Mouse (Mus musculus): ENCODE measurements around the gene Cib4.

The Cib4 gene

DNA sequence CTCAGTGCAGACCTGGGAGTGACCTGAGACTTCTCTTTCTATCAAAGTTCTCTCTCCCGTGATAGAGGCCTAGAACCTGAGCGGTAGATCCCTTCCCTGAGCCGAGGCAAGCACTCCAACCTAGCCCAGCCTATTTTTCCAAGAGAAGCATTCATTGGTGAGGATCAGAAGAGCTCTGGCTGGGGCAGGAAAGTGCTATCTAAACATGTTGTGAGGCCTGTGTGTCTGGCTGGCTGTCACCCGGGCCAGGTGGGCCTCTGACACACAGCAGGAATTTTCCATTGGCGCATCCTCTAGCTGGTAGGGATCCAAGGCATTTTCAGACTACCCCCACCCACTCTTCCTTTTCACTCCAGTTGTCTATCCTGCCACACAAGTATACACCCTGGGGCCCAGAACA lies 26.2 kb upstream of the Cib4 start:
- DNase-seq (ENCODE audit: low read depth, low spot score), result no peak

DNA sequence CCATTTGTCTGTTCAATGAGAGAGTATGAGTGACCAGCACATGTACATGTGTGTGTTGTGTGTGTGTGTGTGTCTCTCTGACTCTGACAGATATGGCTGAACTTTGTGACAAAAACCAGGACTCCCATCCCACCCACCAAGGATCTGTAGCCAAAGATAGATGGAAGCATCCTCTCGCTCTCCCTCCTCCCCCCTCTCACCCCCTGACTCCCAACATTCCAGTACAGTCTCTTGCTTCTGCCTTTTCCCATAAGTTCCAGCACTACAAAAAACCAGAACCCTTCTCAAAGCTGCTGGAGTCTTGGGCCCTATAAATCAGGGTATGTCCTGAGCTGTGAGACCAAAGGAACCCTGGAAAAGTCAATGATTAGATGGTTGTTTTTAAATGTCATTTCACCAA lies 22.8 kb upstream of the Cib4 start:
- no peak for DNase-seq (ENCODE audit: low read depth, low spot score)

DNA sequence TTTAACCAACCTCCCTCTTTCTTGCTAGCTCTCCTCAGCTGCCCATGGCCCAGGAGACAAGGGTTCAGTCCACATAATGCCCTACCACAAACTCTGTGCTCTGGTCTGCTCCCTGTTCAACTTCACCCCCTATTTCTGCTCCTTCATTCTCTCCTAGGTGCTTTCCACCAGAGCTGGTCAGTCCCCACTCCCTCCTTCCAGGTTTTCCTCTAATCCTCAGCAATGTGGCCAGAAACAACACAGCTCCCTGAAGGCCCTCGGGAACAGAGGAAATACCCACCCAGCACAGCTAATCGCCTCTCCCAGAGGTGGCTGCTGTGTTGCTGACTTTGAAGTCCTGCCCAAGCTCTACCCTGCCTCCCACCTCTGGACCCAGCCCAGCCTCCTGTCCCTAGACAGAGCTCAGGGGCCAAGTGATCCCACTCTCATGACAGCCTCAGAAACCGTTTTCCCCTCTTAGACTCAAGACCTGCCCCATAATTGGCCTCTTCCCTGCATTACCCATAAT lies 14.4 kb upstream of the Cib4 start:
- no peak for DNase-seq (ENCODE audit: low read depth, low spot score)

DNA sequence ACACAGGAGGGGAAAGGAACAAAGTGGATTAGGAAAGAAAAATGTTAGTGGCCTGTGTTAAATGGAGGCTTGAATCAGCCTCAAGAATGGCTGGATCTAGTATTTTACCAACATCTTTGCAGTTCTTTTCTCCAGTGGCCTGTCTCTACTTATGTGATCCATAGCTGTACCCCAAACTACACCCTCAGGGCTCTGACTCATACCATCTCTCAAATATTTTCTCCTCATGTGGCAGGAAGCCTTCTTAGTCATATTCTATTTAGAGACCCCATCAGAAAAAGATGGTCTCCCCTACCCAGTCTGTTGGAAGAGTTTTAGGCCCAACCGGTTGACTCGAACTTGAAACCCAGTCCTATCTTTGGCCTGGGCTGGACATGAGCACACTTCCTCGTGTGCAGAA lies 13.8 kb upstream of the Cib4 start:
- no peak for DNase-seq (ENCODE audit: low read depth, low spot score)

DNA sequence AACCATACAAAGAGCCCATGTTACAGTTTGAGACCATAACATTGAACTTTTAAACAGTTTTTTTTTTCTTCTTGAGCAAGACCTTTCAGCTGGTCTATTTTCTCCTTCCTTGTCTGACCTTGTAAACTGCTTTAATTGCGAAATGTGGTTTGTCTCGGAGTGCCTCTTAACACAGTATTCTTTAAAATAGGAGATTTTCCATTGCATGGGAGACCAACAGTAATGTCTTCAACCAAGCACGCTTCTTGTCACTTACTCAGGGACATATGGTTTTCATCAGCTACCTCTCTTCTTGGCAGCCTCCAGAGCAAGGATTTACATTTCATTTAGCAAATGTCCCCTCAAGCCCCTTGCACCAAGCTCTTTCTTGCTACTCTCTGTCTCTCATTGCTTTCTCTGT lies 10.6 kb upstream of the Cib4 start:
- no peak for DNase-seq (ENCODE audit: low read depth, low spot score)

DNA sequence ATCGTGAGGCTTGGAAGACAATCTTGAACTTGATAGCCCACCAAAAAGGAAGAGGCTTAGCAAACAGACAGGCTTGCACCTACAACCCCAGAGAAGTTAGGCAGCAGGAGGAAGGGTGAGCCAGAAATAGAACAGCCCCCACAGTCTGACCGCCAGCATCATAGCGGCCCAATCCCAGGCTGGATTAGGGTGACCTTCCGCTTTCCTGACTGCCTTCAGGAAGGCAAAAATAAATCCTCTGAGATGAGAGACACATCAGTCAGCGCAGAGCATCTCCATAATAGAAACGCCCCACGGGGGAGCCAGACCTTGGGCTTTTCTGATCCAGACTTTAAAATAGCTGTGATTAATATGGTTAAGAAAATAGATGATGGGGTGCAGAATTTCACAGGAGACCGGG lies 9.3 kb upstream of the Cib4 start:
- DNase-seq (ENCODE audit: low read depth, low spot score), result no peak

DNA sequence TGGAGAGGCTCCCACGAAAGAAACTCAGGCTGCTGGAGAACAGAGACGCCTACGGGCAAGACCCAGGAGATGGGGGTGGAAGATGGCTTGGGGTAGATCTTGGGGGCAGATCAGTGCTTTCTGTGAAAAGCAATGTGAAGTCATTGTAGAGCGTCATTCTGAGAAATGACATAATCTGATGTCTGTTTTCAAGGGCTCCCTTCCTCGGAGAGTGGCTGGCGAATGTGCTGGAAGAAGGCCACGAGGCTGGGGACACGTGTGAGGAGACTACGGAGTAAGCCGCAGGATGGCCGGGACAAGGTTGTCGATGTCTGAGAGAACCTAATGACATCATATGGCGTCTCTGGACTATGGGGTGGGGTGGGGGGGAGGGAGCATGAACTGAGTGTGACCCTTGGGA lies 8.3 kb upstream of the Cib4 start:
- no peak for DNase-seq (ENCODE audit: low read depth, low spot score)

DNA sequence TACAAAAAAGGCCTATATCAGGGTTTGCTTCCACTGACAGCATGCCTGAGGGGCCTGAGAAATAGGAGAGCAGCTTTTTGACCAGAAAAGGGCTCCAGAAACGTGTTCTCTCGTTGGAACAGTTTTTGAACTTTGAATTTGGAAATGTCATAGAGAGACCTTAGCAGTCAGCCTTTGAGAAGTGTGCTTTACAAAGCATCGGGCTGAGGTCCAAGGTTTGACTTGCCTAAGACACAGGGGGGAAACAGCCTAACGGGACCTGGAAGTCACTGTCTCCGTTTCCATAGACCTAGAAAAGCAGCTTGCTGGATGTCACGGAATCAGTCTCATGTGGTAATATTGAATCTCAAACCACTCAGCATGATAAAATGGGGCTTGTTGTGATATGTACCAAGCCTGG lies 6.4 kb upstream of the Cib4 start:
- DNase-seq (ENCODE audit: low read depth, low spot score), result no peak

DNA sequence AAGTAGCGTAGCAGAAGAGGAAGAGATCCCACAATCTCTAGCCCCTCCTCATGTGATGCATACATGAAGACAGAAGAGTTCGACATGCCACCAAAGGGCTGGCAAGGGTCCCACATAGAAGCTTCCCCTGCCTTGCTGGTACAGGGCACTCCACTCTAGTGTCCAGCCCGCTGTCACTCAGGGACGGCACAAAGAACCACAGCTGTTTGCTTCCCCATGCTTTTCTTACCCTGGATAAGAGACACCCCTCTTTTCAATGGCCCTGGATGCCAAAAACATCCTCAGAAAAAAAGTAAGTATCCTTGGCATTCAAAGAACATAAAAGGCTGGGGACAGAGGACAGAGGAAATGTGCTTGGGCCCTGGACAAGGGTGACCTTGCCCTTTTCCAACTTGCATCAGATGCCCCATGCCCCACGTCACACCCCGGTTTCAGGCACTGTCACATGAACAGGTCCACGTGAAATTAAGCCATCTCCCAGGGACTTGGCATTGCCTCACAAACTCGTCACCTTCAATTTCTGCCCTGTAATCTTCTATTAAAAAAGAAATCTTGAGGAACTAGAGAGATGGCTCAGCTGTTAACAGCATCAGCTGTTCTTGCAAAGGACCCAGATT lies 5.5 kb upstream of the Cib4 start:
- DNase-seq (ENCODE audit: low read depth, low spot score), result no peak

DNA sequence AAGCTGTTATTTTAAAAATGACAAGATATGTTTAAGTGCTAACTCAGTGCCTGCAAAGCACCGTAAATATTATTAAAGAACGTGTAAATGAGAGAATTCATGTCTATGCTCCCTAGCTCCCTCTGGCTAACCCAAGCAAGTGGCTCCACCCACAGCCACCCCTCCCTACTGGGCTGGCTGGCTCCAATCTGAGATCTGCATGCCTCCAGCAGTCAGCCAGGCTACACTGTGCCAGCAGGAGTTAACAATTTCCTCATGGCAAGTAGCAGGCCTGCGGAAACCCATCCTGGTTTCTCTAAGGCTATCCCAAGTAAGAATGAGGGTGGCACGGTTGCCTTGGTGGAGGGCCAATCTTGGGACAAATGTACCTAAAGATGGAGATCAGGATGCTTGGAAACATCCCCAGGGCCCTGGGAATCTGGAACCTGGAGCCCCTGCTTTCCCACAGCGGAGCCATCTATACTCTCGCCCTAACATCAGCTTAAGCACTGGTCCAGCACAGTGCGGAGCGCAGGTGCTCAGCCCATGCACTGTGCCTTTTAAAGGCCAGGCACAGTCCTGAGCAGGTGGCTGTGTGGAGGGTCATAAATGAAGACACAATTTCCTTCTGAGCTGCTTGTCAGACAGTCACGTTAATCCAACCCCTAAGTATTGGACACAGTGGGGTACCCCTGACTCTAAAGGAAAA lies 4.8 kb upstream of the Cib4 start:
- peak; percentile 10 for DNase-seq (ENCODE audit: low read depth, low spot score)

DNA sequence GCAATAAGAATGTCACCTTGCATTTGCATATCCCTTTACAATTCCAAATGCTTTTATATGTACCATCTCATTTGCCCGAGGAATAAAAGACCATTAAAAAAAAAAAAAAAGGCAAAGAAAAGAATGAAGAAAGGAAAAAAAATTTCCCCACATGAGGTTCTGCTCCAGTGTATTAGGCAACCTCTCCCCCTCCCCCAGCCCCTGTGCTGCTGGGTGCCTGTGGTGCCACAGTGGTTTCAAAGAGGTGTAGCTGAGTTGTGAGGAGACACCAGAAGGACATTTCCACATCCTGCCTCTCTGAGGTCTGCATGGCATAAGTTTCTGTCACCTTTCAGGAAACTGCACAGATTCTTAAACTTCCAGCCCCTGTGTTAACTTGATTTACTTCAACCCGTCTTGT lies 3.0 kb upstream of the Cib4 start:
- DNase-seq (ENCODE audit: low read depth, low spot score), result peak; percentile 17

DNA sequence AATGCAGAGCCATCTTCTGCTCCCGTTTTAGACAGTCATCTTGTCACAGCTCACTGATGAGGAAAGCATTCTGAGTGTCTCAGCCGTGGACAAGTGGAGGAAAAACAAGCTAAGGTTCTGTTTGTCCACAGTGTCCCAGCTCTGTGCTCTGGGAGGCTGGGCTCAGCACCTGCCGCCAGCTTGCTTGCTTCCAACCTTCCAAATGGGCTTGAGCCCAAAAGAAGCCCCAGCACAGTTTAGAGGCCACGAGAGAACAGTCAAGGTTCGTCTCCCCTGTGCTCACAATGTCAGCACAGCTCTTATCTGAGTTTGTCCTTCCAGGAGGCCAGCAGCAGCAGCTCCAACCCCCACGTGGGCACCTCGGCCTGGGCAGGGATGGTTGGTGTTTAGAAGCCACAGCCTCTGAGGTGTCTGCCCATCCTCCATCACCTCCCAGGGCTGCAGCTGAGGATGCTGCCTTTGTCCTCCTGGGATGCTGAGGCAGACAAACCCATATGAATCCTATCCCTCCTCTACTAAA lies 9.5 kb downstream of the Cib4 start:
- DNase-seq (ENCODE audit: low read depth, low spot score), result no peak

DNA sequence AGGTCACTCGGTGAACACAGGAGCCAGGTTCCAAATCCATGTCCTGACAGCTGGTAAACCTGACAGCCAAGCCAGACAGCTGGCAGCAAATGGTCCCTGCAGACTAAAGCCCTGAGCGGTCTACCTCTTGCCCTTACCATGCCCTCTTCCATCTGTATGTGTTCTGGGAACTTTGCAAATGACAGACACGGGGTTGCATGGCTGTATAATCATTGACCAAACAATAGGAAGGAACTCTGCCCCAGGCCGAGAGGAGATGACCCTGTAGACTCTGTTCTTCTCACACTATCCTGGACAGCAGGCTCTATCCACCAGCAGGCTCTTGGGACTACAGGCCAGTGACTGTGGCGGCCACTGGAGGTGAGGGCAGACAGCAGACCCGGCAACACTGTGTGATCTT lies 11.0 kb downstream of the Cib4 start:
- no peak for DNase-seq (ENCODE audit: low read depth, low spot score)

DNA sequence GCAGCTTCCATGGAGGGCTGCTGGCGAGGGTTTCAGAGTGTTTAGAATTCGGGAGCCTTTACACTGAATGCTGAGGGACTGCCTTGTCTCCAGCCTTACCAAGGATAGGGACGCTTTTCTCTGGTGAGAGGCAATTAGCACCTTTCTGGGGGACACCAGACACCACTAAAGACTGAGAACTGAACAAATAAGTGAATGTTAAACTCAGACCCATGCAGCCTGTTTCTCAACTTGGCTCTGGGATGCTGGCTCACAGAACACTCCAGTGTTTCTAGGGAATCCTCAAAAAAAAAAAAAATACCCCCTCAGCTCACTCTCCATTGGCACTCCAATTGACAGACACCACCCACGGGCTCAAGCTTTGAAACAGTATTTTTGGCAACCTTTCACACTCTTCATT lies 16.7 kb downstream of the Cib4 start:
- no peak for DNase-seq (ENCODE audit: low read depth, low spot score)

DNA sequence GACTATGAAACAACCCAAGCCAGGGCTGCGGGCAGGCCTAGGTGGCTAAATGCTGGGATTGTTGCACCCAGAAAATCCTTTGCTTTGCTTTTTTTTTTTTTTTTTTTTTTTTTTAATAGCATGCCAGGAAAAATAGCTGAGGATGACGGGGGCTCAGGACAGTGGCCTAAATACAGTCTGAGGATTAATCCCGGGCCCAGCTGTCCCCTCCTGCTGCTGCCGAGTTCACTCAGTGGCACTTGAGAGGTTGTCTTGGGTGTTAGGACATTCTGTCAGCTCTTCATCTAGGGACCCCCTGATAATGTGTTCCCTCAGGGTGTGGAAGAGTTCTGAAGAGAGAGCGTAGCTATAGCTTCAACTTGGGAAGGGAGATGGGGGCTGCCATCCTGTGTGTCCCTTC lies 18.5 kb downstream of the Cib4 start:
- DNase-seq (ENCODE audit: low read depth, low spot score), result no peak

DNA sequence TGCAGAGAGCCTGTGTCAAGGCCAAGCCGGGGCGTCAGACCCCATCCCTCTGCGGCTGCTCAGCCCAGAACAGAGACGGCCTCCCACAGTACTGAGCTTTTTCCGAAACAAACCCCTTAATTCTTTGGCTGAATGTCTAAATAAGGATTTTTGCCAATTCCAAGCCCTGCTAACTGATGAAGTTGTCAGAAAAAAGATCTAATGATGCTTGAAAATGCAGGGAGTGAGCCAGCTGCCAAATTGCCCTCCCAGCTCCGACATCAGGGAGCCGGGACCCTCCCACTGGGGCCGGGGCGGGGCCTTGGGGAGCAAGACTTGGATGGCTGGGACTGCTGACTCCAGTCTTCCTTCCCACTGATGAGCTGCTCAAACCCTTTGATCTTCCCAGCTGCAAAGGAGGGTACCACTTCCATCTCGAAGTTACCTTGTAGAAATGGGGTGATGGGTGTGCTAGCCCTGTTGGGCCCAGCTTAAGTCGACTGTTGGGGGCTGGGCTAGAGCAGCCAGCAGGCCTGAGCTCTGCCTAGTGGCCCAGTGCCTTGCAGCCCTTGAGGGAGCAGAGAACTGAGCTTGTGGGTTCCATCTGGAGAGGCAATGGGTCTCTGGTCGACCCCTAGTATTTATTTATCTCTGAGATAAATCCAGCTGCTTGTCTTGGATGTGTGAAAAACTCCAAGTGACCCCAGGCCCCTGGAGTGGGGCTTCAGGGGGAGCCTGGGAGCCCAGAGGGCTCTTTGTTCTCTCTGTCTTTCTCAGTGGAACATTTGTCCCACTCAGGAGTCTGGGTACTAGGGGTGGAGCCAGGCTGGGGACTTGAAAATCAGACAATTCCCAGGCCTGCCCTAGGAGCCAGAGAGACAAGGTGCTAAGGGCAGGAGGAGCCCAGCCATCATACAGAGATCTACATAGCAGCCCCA lies 19.5 kb downstream of the Cib4 start:
- no peak for DNase-seq (ENCODE audit: low read depth, low spot score)

DNA sequence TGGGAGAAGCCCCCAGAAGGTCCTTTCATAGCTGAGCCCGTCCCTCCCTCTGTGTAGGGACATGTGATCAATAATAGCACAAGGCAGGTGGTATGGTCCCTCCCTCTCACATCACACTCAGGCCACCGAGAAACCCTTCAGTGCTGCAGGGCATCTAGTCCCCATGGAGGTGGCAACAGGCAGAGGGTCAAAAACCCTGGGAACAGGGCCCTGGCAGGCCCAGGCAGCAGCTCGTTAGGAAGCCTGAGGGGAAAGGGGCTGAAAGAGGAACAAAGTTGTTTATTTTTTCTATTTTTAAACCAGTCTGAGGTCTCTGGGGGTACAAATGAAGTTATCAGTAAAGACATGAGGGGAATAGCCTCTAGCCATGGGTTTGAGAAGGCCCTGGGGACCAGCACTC lies 21.4 kb downstream of the Cib4 start:
- no peak for DNase-seq (ENCODE audit: low read depth, low spot score)

DNA sequence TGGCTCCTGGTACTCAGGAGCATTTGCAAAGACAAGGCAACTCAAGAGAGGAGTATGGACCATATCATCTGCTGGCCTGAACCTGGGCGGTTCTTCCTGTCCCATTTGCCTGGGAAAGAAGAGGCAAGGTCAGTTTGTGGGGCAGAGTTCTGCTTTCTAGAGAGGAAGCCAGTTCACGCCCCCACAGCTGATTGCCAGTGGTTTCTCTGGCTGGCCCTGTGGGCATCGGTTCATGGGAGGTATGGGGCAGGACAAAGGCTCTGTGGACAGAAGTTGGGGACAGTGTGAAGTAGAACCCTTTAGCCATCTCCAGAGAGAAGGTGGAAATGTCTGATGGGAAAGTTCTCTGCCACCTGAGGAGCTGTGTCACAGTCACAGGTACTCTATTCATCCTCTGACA lies 22.5 kb downstream of the Cib4 start:
- DNase-seq (ENCODE audit: low read depth, low spot score), result no peak

DNA sequence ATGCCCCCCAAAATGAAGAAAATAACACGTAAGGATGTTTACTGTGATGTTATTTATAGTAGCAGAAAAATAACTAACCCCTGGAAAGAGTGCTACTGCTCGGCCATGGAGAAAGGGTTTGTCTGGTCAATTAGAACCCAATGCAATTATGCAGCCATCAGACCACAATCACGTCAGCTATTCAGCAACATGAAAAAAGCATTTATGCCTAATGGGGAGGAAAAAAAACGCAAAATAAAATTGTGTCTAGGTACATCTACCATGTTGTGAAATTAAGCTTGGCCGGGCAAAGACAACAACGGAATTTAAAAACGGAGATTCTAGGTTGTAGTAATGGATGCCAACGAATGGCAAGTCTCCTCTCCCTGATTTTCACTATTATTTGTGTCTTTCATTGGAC lies 23.2 kb downstream of the Cib4 start:
- DNase-seq (ENCODE audit: low read depth, low spot score), result no peak

DNA sequence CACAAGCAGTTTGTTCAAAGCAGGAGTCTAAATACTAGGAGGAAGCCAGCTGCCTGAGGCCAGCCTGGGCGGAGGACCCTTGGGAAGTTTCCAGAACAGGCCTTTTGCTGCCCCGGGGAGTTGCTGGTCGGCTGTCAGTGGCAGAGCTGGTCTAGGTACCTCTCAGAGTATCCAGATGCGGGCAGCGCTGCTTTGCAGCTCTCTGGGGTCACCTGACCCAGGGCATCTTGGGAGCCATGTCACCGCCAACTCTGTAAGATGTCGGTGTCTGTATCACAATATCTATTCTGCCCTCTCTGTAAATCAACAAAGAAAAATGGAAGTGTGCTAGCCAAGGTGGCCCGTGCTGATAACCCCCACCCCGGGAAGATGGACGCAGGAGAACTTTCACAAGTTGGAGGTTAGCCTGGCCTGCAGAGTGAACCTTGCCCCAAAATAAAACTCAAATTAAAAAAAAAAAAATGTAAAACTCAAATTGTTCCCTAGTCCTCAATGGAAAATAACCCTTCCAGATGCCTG lies 25.4 kb downstream of the Cib4 start:
- no peak for DNase-seq (ENCODE audit: low read depth, low spot score)

DNA sequence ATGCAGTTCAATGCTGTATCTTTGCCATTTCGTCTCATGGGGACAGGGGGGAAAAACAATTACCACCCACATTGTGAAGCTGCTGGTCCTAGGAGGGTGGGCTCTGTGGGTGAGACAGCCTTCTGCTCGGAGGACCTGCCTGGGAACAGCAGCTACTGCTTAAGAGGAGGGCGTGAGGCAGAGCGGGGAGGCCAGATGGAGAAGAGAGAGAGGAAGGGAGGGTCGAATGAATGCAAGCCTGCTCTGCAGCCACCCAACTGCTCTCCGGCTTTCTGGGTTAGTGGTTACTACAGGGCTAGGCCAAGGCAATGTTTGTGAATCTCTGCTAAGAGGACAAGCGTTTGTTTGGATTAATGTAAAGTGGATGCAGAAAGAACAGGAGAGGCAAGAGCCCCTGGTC lies 26.1 kb downstream of the Cib4 start:
- DNase-seq (ENCODE audit: low read depth, low spot score), result no peak

DNA sequence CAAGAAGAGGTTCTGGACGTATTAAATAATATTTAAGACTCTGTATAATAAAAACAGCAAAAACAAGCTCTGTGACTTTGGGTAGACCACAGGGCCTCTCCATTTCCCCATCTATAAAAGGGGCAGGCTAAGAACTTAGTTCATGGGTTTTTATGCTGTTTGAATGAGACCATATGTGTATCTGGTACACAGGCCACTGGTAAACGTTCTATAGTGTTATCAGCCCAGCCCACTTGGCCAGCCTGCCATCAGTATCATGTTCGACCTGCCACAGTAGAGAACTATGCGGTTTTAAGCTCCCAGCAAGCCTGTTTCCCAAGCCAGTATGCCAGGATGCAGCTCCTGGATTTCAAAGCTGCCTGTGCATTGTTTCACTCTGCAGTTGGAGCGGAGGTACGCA lies 27.1 kb downstream of the Cib4 start:
- no peak for DNase-seq (ENCODE audit: low read depth, low spot score)
